Mouse (Mus musculus) small intestine, adult 10 weeks (tissue): ENCODE results near the gene Sytl2. TPM values are rescaled to one million over a fixed set of nuclear protein-coding genes. Genes with fewer than 3 reads are reported as not detected.

Experiments used
- polyA plus RNA-seq: library from polyadenylated mRNA; stranded (reverse); fragments of 350-450 nt; fragmentation: Illumina TruSeq; extraction: RNeasy Lipid Tissue Mini Kit (QIAGEN cat#74804); gene quantifications from one replicate; pipeline ENCODE4 v1.2.3, GENCODE M21; 2014; ENCODE audit warnings: low replicate concordance

Gene Sytl2
- polyA plus RNA-seq: 27.4 TPM

DNA sequence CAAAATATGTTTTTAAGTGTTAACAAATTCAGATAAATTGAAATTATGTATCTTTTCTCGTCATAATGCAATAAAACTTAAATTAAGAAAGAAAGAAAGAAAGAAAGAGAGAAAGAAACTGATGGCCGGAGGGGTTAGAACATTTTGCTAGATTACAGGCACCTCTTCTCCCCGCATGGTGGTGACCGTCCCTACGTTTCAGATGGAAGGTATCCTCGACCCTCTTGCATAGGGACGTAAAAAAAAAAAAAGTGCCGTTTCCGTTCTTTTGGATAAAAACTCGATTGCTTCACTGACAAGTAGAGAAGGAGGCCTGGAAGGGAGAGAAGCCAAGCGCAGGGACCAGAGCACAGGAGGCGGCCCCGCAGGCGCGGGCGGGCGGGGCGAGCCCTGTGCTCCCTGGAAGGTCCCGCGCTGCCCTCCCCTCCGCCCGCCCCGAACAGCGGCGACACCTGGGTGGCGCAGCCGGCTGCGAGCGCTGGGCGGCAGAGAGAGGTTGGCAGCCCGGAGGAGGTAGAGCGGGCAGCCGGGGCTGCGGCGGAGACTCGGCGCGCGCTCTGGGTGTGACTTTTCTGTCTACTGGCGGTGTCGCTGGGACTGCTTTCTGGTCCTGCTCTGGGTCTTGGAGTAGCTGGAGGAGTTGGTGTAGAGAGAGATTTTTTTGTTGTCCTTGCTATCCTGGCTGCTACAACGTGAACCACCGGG is at the start of gene Sytl2:
Gene Sytl2 (plus strand): TSS at position 311 of the 705 bp plus-strand sequence.

DNA sequence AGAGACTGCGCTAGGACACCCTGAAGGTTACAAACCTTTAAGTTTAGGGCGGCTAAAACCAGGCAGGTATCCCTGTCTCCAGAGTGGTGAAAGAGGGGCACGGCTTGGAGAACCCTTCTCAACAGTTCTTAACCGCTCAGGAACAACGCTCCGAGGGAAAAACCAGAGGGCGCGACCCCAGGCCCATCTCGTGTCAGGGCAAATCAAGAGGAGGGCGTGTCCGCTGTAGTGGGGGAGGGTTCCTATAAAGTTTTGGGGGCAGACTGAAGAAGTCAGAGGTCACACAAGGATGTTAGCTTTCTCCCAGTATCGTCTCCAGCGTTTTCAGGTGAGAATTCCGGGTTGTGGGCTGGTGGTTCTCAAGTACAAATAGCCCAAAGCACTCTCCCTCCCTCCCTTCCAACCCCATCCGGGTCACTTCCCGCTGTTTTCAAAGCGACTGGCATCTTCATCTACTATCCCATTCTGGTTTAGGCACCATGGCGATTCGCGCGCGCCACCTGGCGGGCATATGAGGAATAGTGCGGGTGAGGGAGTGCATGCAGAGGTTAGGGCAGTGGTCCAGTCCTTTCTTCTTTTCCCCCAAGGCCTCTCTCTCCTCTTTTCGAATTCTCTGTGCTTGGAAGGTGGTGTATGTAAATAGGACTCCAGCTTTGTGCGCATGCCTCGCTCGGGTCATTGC is 36.6 kb upstream of the Sytl2 start, which contains the start of gene Ccdc83:
Gene Ccdc83 (minus strand): TSS at position 489 of the 682 bp plus-strand sequence.

GRCm38 (mm10) chr7:90426020-90427001 is 124.3 kb downstream of the Sytl2 start, which contains the start of gene Ccdc89:
TSS of gene Ccdc89 (plus strand) at chr7:90426577.

GRCm38 (mm10) chr7:90442518-90443080 is 140.5 kb downstream of the Sytl2 start, which contains the start of gene Crebzf:
TSS of gene Crebzf (plus strand) at chr7:90442729.

DNA sequence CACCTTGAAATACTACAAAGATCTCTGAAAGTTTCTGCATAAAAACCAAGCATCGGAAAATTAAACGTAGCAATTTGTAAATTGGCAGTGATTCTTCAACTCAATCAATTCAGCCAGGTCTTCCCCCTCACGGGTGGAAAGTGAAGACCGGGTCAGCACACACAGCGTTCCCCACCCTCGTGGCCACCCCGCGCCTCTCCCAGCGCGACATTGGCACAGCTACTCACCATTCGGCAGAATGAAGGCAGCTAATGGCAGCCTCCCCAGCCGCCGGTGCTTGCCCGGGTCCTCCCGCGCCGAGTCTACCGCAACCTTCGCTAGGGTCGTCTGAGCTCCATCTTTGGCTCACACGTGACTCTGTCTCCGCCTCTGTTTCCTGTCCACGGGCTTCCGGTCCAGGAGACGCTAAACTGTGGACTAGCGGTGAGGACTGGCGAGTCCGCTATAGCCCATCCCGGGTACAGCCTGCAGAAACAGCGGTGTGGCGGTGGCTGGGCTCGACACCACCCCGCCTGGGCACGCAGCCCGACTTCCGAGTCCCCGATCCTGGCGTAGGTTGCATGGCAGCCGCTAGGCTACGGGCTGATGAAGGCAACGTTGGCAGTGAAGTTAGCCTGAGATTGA is 154.9 kb downstream of the Sytl2 start, which contains the start of gene Tmem126a:
Gene Tmem126a (minus strand): TSS at position 385 of the 624 bp plus-strand sequence.

Other genes starting within 250 kb of the Sytl2 start
- gene Picalm, start 172.0 kb upstream of the Sytl2 start, polyA plus RNA-seq: 930 TPM
- 0.30 TPM for gene Ccdc83, start 36.5 kb upstream of the Sytl2 start, polyA plus RNA-seq
- 0.59 TPM for gene Ccdc89, start 124.3 kb downstream of the Sytl2 start, polyA plus RNA-seq
- gene Crebzf, start 140.5 kb downstream of the Sytl2 start, polyA plus RNA-seq: 142 TPM
- gene Tmem126a, start 155.0 kb downstream of the Sytl2 start, polyA plus RNA-seq: 168 TPM
- 53.4 TPM for gene Tmem126b, start 173.7 kb downstream of the Sytl2 start, polyA plus RNA-seq
- gene Dlg2, start 174.4 kb downstream of the Sytl2 start, polyA plus RNA-seq: 1.7 TPM